Mouse (Mus musculus) left cerebral cortex, postnatal 25 days (tissue): Measurements from ENCODE around the gene Krt36. TPM values are rescaled to one million over a fixed set of nuclear protein-coding genes. Genes with fewer than 3 reads are reported as not detected.

Experiments
- DNase-seq, 2 experiments: peaks; one replicate each; pipeline ENCODE4 v3.0.0; 2022; ENCODE audit warnings: low spot score in 2 of 2, mixed read lengths in 1 of 2
- intact Hi-C: fragments of 180-260 bp; cut with DNase I; formaldehyde crosslinking; loops from one replicate; pipeline ENCODE4 v1.15.1; 2025
- total RNA-seq, 2 experiments: library from RNA; stranded (reverse); gene quantifications; 2 replicates each; pipeline ENCODE4 v1.2.3; 2021

Gene Krt36
- total RNA-seq = not detected

- DNase-seq = no peak
- intact Hi-C loops = no loop called here
Measured at GRCm38 (mm10) chr11:100105576-100106122, at the start of gene Krt36. Gene Krt36, minus strand, starts transcription at chr11:100105626.

- intact Hi-C loops = no loop called here
- no peak for DNase-seq
Measured at GRCm38 (mm10) chr11:100148615-100149330, 43.3 kb upstream of the Krt36 start, which contains the start of gene Krt19. Gene Krt19, minus strand, starts transcription at chr11:100148665.

- DNase-seq = no peak
- intact Hi-C loops = no loop called here
Measured at GRCm38 (mm10) chr11:100147566-100148353, 42.3 kb upstream of the Krt36 start.

- intact Hi-C loops = no loop called here
- no peak for DNase-seq
Measured at GRCm38 (mm10) chr11:100145858-100146560, 40.6 kb upstream of the Krt36 start.

GRCm38 (mm10) chr11:100145104-100145503 is 39.7 kb upstream of the Krt36 start:
- DNase-seq = no peak
- intact Hi-C loops = no loop called here

- DNase-seq = no peak
- intact Hi-C loops = no loop called here
Measured at GRCm38 (mm10) chr11:100140966-100141365, 35.5 kb upstream of the Krt36 start.

GRCm38 (mm10) chr11:100139391-100139790 is 34.0 kb upstream of the Krt36 start:
- no peak for DNase-seq
- intact Hi-C loops = no loop called here

- intact Hi-C loops = no loop called here
- no peak for DNase-seq
Measured at GRCm38 (mm10) chr11:100138809-100139208, 33.4 kb upstream of the Krt36 start.

- intact Hi-C loops = no loop called here
- DNase-seq = no peak
Measured at GRCm38 (mm10) chr11:100137693-100138092, 32.3 kb upstream of the Krt36 start.

GRCm38 (mm10) chr11:100136559-100136958 is 31.1 kb upstream of the Krt36 start:
- intact Hi-C loops = no loop called here

GRCm38 (mm10) chr11:100135731-100136130 is 30.3 kb upstream of the Krt36 start, which contains the start of gene Krt15:
Gene Krt15, minus strand, starts transcription at chr11:100135928.
- intact Hi-C loops = no loop called here
- no peak for DNase-seq

More at GRCm38 (mm10) chr11:100136559-100136958, 31.1 kb upstream of the Krt36 start:
- no peak for DNase-seq

GRCm38 (mm10) chr11:100124901-100125300 is 19.5 kb upstream of the Krt36 start:
- DNase-seq = no peak
- intact Hi-C loops = no loop called here

- intact Hi-C loops = no loop called here
- no peak for DNase-seq
Measured at GRCm38 (mm10) chr11:100121466-100121865, 16.0 kb upstream of the Krt36 start, which contains the start of gene Krt13. Gene Krt13, minus strand, starts transcription at chr11:100121566.

- no peak for DNase-seq
- intact Hi-C loops = no loop called here
Measured at GRCm38 (mm10) chr11:100120331-100120730, 14.9 kb upstream of the Krt36 start.

GRCm38 (mm10) chr11:100113742-100114029 is 8.3 kb upstream of the Krt36 start:
- intact Hi-C loops = no loop called here
- DNase-seq = no peak

- DNase-seq = no peak
- intact Hi-C loops = no loop called here
Measured at GRCm38 (mm10) chr11:100112935-100113741, 7.7 kb upstream of the Krt36 start.

GRCm38 (mm10) chr11:100102693-100103429 is 2.6 kb downstream of the Krt36 start:
- no peak for DNase-seq

GRCm38 (mm10) chr11:100100391-100100790 is 5.0 kb downstream of the Krt36 start:
- DNase-seq = no peak
- intact Hi-C loops = no loop called here

More at GRCm38 (mm10) chr11:100102693-100103429, 2.6 kb downstream of the Krt36 start:
- intact Hi-C loops = no loop called here

GRCm38 (mm10) chr11:100097819-100098218 is 7.6 kb downstream of the Krt36 start:
- no peak for DNase-seq
- intact Hi-C loops = no loop called here
